Mouse (Mus musculus) activated CD4-positive, CD25-positive, alpha-beta regulatory T cell, adult 4 months (primary cell): ENCODE measurements around the gene 2610507B11Rik. TPM values are rescaled to one million over a fixed set of nuclear protein-coding genes. Genes with fewer than 3 reads are reported as not detected.

ENCODE experiments used
- ATAC-seq: one replicate; pipeline ENCODE4 v1.8.0; 2017
- polyA plus RNA-seq, 2 experiments: library from polyadenylated mRNA; unstranded; fragments of 100-300 nt; shearing (Covaris generic); gene quantifications; one replicate each; pipeline ENCODE4 v1.2.1; 2017

Gene 2610507B11Rik
- polyA plus RNA-seq, 2 experiments from 2014 or later, result 21.1 to 38.7 TPM

- ATAC-seq, result no peak
These were observed 27.7 kb downstream of the 2610507B11Rik start for GRCm38 (mm10) chr11:78289146-78289763.

GRCm38 (mm10) chr11:78290654-78291053, 29.1 kb downstream of the 2610507B11Rik start, which contains the start of gene BC030499:
Gene BC030499, plus strand, starts transcription at chr11:78290841.
- no peak for ATAC-seq

GRCm38 (mm10) chr11:78294585-78294984, 33.0 kb downstream of the 2610507B11Rik start:
- ATAC-seq, result no peak

DNA sequence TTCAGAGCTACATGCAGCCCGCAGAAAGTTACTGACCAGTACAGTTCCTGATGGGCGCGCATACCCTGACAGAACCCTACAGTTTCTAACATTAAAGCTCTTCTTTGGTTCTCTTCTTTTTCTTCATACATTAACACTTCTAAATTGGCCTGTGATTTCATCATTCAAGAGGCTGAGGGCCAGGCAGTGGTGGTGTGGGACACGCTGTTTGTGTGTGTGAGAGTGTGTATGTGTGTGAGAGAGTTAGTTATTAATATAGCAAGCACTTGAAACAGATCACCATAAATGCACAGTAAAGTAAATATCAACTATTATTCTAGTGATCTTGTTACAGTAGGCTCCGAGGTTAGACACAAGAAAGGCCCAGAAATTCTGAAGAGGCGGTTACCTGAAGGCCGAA, 39.4 kb downstream of the 2610507B11Rik start:
- no peak for ATAC-seq

GRCm38 (mm10) chr11:78301357-78302084, 40.0 kb downstream of the 2610507B11Rik start, which contains the start of gene Spag5:
Gene Spag5, plus strand, starts transcription at chr11:78301529.
- ATAC-seq, result peak; percentile 99

- no peak for ATAC-seq
These were observed 43.7 kb downstream of the 2610507B11Rik start for GRCm38 (mm10) chr11:78305272-78305671.

GRCm38 (mm10) chr11:78310861-78311511, 49.4 kb downstream of the 2610507B11Rik start:
- no peak for ATAC-seq

DNA sequence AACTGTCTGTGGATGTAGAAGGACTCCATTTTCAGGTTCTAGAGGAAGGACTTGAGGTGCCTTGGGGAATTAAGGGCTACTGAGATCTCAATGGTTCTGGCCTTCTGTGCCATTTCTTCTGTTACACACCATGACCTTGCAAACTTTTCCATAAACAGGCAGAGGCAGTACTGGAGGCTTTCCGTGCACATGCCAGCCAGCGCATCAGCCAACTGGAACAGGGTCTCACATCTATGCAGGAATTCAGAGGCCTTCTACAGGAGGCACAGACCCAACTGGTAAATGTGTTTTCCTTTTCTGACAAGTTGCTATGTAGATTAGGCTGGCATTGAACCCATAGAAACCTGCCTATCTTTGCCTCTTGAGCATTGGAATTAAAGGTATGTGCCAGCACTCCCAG, 52.1 kb downstream of the 2610507B11Rik start:
- no peak for ATAC-seq

- ATAC-seq, result no peak
These were observed 56.9 kb downstream of the 2610507B11Rik start for GRCm38 (mm10) chr11:78318411-78318810.

DNA sequence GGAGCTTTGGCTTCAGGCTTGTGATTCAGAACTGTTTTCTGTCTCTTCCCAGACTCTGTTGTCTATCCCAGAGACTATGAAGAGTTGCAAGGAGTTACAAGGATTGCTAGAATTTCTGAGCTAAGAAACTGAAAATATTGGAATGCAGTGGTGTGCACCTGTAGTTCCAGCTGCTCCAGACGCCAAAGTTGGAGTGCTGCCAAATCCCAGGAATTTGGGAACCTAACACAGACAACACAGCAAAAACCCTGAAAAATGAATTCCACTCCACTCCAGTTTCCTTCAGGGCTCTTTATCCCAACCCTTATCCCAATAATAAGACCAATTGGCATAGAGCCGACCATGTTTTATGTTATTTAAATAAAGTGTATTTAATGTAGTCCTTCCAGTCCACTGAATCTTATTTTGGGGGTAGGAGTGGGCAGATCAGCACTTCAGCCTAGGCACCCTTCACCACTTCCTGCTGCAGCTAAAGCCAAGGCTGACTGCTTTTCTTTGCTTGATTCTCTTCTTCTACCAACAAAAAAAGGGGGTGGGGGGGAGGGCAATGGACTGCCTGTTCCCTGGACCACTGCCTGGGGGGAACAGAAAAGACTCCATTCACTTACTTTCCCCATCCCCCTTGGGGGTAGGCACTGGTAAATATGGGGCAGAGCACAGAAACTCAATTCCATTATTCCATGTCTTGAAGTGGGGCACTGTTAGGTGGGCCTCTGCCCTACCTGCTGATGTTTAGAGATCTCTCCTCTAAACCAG, 60.7 kb downstream of the 2610507B11Rik start:
- no peak for ATAC-seq

DNA sequence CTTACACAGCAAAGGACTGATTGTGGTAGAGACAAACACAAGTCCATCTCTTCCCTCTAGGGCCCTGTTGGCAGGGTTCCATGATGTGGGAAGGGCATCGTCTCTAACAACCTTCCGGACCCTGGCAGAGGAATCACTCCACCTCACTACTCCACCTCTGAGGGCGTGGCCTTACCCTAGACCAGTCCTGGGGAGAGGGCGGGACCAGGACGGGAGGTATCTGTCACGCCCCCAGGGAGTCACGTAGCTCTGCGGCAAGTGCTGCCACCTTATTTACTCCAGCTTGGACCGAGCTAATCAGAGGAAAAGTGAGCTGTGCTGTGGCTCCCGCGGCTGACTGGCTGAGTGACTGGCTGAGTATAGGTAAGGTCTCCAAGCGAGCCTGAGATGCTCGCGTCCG, 61.3 kb downstream of the 2610507B11Rik start, which contains the start of gene Aldoc:
Gene Aldoc (plus strand): TSS at position 109 of the 400 bp plus-strand sequence.
- peak; percentile 99 for ATAC-seq

DNA sequence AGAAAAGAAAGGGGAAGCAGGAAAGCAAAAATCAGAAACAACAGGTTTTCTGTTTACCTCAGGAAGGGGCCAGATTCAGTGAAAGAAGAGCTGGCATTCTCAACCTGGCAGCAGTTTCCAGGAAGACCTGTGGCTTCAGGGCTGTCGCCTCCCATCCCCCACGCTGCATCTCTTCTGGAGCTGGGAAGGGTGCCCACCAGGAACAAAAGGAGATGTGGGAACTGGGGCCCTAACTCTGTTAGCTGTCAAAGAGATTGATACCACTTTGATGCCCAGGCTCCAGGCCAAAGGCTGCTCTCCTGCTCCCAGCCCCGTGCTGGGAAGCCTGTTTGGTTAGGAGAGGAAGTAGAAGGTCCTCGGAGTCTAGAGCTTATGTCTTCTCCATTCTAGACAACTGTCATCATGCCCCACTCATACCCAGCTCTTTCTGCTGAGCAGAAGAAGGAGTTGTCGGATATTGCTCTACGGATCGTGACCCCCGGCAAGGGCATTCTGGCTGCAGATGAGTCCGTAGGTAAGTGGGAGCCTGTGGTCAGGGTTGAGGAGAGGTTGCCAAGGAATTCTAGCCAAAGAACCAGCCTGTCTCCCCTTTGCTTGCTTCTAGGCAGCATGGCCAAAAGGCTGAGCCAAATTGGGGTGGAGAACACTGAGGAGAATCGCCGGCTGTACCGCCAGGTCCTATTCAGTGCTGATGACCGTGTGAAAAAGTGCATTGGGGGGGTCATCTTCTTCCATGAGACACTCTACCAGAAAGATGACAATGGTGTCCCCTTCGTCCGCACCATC, 62.6 kb downstream of the 2610507B11Rik start:
- no peak for ATAC-seq

- no peak for ATAC-seq
These were observed 63.4 kb downstream of the 2610507B11Rik start for GRCm38 (mm10) chr11:78324965-78325364.

GRCm38 (mm10) chr11:78327215-78327614, 65.7 kb downstream of the 2610507B11Rik start:
- ATAC-seq, result no peak

GRCm38 (mm10) chr11:78327634-78328511, 66.3 kb downstream of the 2610507B11Rik start, which contains the start of gene Pigs:
Gene Pigs, plus strand, starts transcription at chr11:78328415.
- peak; percentile 95 for ATAC-seq

DNA sequence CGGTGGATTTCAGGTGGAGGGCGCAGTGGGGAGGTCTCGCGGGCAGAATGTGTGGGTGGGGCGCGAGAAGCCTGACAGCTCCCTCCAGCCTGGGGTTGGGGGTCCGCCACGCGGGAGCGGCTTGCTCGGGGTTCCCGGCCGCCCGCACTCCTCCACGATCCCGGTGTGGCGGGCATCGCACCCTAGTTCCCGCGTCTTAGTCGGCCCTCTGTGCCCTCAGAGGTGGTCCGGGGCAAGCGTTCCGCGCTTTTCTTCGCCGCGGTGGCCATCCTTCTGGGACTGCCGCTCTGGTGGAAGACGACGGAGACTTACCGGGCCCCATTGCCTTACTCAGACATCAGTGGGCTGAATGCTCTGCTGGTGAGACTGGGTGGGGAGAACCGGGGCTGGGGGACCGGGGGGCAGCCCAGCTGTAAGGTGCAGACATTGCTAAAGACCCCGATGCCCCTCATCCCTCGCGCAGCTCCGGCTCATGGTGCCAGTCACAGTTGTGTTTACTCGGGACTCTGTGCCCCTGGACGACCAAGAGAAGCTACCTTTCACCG, 67.0 kb downstream of the 2610507B11Rik start:
- no peak for ATAC-seq

DNA sequence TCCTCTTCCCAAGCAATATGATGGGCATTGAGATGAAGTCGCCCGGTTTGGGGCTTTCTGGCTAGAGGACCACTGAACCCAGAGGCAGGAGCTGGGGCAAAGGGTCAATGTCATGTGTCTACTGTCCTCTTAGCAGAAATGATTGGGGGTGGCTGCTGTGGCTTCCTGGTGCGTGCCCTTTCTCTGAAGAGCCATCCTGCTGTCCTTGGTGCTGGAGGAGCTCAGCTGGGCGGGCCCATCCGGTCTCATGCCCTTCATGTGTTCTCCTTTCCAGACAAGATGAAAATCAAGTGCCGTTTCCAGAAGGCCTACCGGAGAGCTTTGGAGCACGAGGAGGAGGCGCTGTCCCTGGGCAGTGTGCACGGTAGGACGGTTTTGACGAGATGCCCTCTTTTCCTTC, 71.1 kb downstream of the 2610507B11Rik start:
- ATAC-seq, result no peak

DNA sequence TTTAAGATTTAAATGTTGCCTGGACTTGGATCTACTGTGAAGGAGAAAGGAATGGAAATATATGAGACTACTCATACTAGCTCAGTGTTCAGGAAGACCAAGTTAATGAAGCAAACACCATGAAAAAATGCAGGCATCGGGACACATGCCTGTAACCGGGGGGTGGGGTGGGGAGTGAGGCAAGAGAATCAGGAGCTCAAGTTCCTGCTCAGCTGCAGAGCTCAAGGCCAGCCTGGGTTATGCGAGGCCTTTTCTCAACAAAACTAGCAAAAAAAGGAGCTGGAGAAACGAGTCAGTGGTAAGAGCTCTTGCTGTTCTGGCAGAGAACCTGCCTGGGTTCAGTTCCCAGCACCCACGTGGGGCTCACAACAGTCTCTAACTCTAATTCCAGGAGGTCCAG, 72.4 kb downstream of the 2610507B11Rik start:
- no peak for ATAC-seq

GRCm38 (mm10) chr11:78337040-78337439, 75.5 kb downstream of the 2610507B11Rik start:
- ATAC-seq, result no peak
